Mouse (Mus musculus) hindbrain, embryonic 11.5 days (tissue): ENCODE measurements at regions not wholly inside any gene's neighbourhood (a gene's known extent, or its start where the extent isn't known, plus 50 kb on each side); places are given as distances from the start of the nearest gene placed in this dataset.

ENCODE experiments used
- ATAC-seq: fragments of 200-750 bp; cut with Nextera tagmentation; 2 replicates; pipeline ENCODE4 v1.8.0; 2017; ENCODE audit warnings: mild to moderate bottlenecking, moderate TSS enrichment, moderate library complexity; ENCODE audit not compliant: low FRiP score
- DNase-seq: peaks from one replicate; pipeline ENCODE4 v3.0.0-alpha.2; 2015; ENCODE audit warnings: low spot score
- H3K27ac ChIP-seq: fragments of 300-500 bp; sonication (generic); 2 replicates; pipeline ENCODE4 v1.5.1; 2014; ENCODE audit warnings: mild to moderate bottlenecking, low read depth, low read length
- H3K27me3 ChIP-seq: fragments of 300-500 bp; sonication (generic); 2 replicates; pipeline ENCODE4 v1.6.1; 2014; ENCODE audit warnings: mild to moderate bottlenecking, low read length, moderate library complexity, mixed read lengths; ENCODE audit not compliant: control insufficient read depth, insufficient read depth
- H3K36me3 ChIP-seq: fragments of 300-500 bp; sonication (generic); 2 replicates; pipeline ENCODE4 v1.6.1; 2014; ENCODE audit warnings: mild to moderate bottlenecking, low read length, moderate library complexity, mixed read lengths; ENCODE audit not compliant: control insufficient read depth, insufficient read depth
- H3K4me1 ChIP-seq: fragments of 300-500 bp; sonication (generic); replicated peaks from 2 replicates; pipeline ENCODE4 v1.6.1; 2014; ENCODE audit warnings: low read length, mixed read lengths; ENCODE audit not compliant: control insufficient read depth, insufficient read depth
- H3K4me2 ChIP-seq: fragments of 300-500 bp; sonication (generic); replicated peaks from 2 replicates; pipeline ENCODE4 v1.6.1; 2014; ENCODE audit warnings: mild to moderate bottlenecking, low read depth, low read length
- H3K4me3 ChIP-seq: fragments of 300-500 bp; sonication (generic); 2 replicates; pipeline ENCODE4 v1.5.1; 2014; ENCODE audit warnings: low read depth, low read length
- H3K9ac ChIP-seq: fragments of 300-500 bp; sonication (generic); 2 replicates; pipeline ENCODE4 v1.6.1; 2014; ENCODE audit warnings: low read depth, low read length
- H3K9me3 ChIP-seq: fragments of 300-500 bp; sonication (generic); 2 replicates; pipeline ENCODE4 v1.6.1; 2016; ENCODE audit warnings: low read length; ENCODE audit not compliant: control insufficient read depth
- WGBS: fragments of 180-500 bp; shearing (Covaris S2); extraction: QIAGEN DNeasy Blood & Tissue Kit; methylation state at CpG from one replicate; pipeline ENCODE4 v1.1.7; 2014; 5-methylcytosine and 5-hydroxymethylcytosine counted together

DNA sequence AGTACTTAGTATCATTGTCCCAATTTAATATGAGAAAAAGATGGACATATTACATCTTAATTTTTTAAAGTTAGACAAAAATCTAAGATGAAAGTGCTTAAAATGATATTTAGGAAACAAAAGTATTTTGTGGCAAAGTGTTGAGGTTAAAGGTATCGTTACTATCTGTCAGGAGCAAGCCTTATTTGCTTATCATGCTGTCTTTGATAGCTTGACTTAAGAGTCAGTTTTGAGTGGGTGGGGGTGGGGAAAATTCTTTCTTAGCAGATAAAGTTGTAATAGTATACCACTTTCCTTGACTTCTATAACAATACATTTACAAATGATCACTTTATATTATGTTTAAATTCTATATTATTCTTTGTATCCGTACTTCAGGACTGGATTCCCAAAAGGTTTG is 339.1 kb upstream of the Dph6 start:
- WGBS: 96% methylated on average over 2 of the region's 2 CpGs

DNA sequence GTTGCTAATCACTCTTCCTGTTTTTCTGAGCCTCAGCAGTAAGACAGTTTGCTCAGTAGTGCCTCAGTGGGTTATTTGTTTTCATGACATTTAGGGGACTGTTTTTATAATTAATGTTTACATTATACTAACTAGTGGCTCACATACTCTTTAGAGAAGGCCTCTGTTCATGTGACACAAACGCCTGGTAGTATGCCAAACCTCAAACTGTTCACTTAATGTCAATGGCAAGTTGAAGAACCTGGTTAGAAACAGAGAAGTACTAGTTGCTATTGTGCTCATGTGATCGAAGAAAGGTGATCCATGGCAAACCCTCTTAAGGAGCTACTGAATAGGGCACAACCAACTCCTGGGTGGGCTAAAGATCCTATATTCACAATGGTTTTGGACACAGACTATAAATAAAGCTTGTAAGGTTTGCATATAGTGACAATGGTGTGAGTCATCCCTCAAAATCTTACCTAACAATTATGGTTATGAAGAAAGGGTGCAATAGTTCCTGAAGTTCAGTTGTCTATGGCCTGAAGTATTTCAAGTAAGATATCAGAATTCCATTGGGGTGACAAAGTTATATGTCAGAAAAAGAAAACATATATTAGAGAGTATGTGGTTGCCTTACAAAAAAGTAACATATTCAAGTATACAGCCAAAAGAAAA is 340.1 kb upstream of the Dph6 start:
- H3K27ac ChIP-seq: no peak overlapping the region
- no peak for ATAC-seq
- WGBS: 73% methylated on average over 2 of the region's 2 CpGs

More for the DNA sequence above, 339.1 kb upstream of the Dph6 start:
- Histone ChIP-seq H3K4me2 (no peak overlapping the region), H3K36me3 (no peaks in the 10 kb centered on the region), H3K27ac (no peak overlapping the region), H3K4me1 (no peaks in the 10 kb centered on the region), H3K9ac (no peak overlapping the region), H3K9me3 (no peaks in the 10 kb centered on the region), H3K4me3 (no peak overlapping the region), H3K27me3 (no peaks in the 10 kb centered on the region)
- no peak for DNase-seq
- ATAC-seq: no peak

DNA sequence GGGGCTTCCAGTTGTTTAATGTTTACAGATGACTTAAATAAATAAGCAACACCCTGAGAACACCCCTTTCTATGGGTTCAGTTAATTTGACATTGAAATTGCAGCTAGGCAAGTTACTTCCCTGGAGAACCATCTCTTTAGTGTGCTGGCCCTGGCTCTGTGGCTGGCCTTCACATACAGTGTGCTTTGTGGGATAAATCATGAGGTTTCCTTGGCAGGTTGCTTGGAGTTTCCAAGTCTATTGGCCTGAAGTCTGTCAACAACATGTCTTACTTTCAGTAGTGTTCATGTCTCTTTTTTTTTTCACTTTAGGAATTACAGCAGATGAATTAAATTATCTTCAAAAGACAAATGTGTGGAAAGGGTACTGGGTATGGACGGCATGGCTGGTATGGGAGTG is 359.2 kb upstream of the Dph6 start:
- H3K36me3 ChIP-seq: no peaks in the 10 kb centered on the region
- ATAC-seq (no peak), DNase-seq (no peak)
- no peak overlapping the region for H3K4me3 ChIP-seq
- no peak overlapping the region for H3K4me2 ChIP-seq
- 95% methylated on average over 1 of the region's 1 CpGs for WGBS
- H3K4me1 ChIP-seq: no peaks in the 10 kb centered on the region
- H3K9me3 ChIP-seq: no peaks in the 10 kb centered on the region
- no peak overlapping the region for H3K27ac ChIP-seq
- H3K27me3 ChIP-seq: no peaks in the 10 kb centered on the region
- no peak overlapping the region for H3K9ac ChIP-seq

More for the DNA sequence above, 340.1 kb upstream of the Dph6 start:
- Histone ChIP-seq H3K9me3 (no peaks in the 10 kb centered on the region), H3K4me1 (no peaks in the 10 kb centered on the region), H3K4me3 (no peak overlapping the region), H3K4me2 (no peak overlapping the region), H3K9ac (no peak overlapping the region), H3K36me3 (no peaks in the 10 kb centered on the region), H3K27me3 (no peaks in the 10 kb centered on the region)
- DNase-seq: no peak

DNA sequence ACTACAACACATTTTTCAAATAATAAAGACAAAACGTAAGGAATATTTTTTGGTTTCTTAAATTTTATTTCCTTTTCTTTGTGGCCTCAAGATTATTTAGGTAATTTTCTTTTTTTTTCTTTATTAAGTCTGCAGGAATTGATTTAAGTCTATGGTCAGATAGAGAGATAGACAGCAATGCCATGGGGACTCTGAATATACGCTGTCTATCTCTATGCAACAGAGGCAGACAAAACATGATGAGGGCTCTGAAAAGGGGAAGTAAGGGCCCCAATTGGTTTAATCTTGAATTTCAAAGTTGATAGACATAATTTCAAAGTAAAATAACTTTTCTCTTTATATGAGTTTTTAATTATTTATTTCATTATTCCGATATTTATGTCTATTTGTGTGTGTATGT is 372.0 kb upstream of the Dph6 start:
- Histone ChIP-seq H3K27me3 (no peaks in the 10 kb centered on the region), H3K9me3 (no peaks in the 10 kb centered on the region), H3K4me1 (no peaks in the 10 kb centered on the region), H3K27ac (no peak overlapping the region), H3K4me2 (no peak overlapping the region), H3K9ac (no peak overlapping the region), H3K4me3 (no peak overlapping the region), H3K36me3 (no peaks in the 10 kb centered on the region)
- no peak for ATAC-seq
- 90% methylated on average over 3 of the region's 3 CpGs for WGBS
- no peak for DNase-seq

DNA sequence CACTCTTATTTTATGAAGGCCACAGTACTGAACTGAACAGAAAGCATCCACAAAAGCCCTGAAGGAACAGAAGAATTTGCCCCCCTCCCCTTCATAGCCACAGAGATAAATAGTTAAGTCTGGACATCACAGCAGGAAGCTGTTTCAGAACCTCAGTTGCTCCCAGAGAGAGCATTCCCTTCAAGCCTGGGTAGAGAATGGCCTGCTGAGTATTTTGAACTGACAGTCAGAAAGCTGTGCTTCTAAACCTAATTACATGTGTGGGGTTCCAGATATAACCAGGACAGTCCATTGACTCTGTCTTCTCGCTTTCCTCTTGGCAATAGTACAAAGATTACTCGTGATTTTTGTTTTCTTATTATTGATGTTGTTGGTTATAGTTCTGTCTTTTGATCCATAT is 376.4 kb upstream of the Dph6 start:
- 50% methylated on average over 2 of the region's 2 CpGs for WGBS
- Histone ChIP-seq H3K27me3 (no peaks in the 10 kb centered on the region), H3K36me3 (no peaks in the 10 kb centered on the region), H3K4me3 (no peak overlapping the region), H3K4me2 (no peak overlapping the region), H3K9me3 (no peaks in the 10 kb centered on the region), H3K9ac (no peak overlapping the region), H3K4me1 (no peaks in the 10 kb centered on the region), H3K27ac (no peak overlapping the region)
- DNase-seq (no peak), ATAC-seq (no peak)

DNA sequence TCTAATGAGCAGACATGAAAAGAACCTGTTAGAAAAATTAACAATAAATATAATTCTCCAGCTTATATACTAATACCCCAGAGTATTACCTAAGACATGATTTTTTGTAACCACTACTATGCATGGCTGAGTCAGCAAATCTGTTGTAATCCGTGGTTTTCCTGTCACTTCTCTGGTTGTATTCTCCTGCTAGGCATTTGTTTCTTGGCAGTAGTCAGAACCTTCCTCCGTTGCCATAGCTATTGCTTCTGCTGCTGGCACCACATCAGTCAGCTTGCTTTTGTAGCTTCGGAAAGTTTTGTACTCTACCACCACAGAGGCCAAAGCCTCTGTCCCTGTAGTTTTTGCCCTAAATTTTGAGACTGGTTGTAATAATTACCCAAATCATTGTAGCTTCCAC is 381.4 kb upstream of the Dph6 start:
- Histone ChIP-seq H3K27ac (no peak overlapping the region), H3K4me3 (no peak overlapping the region), H3K36me3 (no peaks in the 10 kb centered on the region), H3K9ac (no peak overlapping the region), H3K27me3 (no peaks in the 10 kb centered on the region), H3K9me3 (no peaks in the 10 kb centered on the region), H3K4me1 (no peaks in the 10 kb centered on the region), H3K4me2 (no peak overlapping the region)
- ATAC-seq: no peak
- 80% methylated on average over 3 of the region's 3 CpGs for WGBS
- DNase-seq: no peak

DNA sequence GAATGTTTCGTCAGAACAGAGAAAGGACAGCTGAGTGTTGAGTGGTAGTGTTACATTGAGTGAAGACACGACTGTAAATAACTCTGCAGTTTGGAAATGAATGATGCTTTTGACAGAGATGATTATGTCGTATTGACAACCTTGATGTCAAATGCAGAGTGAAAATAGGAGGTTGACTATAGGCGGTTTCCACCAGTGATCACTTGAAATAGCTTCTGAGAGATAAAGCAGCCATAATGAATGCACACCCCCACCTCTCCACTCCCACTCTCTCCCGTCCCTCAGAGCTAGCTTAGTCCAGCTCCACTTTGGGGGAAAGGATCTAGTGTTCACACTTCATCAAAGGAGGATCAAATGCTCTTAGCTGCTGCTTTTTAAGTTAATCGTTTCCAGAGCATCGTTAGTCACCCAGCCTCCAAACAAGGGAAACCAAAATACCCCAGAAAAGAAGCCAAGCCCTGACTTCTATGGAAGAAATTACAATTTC is 387.6 kb upstream of the Dph6 start:
- H3K27me3 ChIP-seq: no peaks in the 10 kb centered on the region
- no peak overlapping the region for H3K27ac ChIP-seq
- WGBS: 74% methylated on average over 7 of the region's 7 CpGs
- H3K4me2 ChIP-seq: no peak overlapping the region
- H3K9ac ChIP-seq: no peak overlapping the region
- no peak overlapping the region for H3K4me3 ChIP-seq
- no peaks in the 10 kb centered on the region for H3K36me3 ChIP-seq
- no peak for DNase-seq
- H3K4me1 ChIP-seq: no peaks in the 10 kb centered on the region
- H3K9me3 ChIP-seq: no peaks in the 10 kb centered on the region
- no peak for ATAC-seq

DNA sequence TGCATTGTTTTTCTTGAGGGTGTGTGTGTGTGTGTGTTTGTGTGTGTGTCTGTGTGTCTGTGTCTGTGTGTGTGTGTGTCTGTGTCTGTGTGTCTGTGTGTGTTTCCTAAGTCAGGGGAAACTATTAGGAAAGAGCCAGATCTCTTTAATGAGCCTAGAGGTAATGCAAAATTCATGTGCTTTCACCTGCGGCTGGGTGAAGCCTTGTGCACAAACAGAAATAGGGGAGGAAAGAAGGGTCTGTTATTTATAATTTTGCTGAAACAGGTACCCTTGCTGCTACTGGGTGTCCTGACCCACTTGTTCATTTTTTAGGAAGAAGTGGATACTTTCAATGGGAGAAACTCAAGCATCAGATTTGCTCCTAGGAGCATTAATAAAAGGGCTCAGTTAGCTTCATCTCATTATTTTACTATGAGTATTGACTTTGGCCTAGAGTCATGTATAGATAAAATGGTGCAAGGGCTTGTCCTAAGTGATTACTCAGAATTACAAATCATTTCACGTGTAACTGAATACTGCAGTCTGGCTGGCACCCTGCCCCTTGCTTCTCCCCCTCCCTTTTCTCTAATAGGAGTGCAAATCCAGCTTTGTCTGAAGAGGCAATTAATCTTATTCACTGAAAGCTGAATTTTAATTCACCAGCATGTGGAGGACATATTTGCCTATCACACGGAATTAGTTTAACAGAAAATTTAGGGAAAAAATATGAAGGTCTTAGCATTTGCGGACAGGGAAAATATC is 401.7 kb upstream of the Dph6 start:
- no peak for DNase-seq
- no peak overlapping the region for H3K4me3 ChIP-seq
- no peak overlapping the region for H3K27ac ChIP-seq
- no peaks in the 10 kb centered on the region for H3K36me3 ChIP-seq
- H3K9ac ChIP-seq: no peak overlapping the region
- peak; percentile 73 for ATAC-seq
- no peaks in the 10 kb centered on the region for H3K9me3 ChIP-seq
- H3K4me1 ChIP-seq: no peaks in the 10 kb centered on the region
- no peaks in the 10 kb centered on the region for H3K27me3 ChIP-seq
- H3K4me2 ChIP-seq: no peak overlapping the region
- 56% methylated on average over 4 of the region's 4 CpGs for WGBS

DNA sequence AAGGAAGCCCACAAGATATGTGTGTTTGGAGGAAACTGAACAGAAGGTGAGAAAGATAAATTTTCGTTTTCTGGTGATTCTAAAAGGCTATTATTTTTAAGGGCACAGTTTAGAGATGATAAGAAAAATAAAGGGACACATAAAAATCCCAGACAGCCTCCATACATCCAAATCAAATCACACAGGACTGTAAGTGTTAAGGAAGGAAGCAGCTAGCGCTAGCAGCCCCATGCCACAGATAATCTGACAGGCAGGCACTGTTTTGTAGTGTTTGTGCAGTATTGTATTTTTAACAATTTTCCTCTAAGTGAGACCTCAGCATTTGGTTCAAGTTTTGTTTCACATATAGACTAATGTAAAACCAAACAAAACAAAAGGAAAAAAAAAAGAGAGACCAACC is 402.4 kb upstream of the Dph6 start:
- Histone ChIP-seq H3K9ac (no peak overlapping the region), H3K27ac (no peak overlapping the region)
- WGBS: 66% methylated on average over 2 of the region's 2 CpGs

More for the DNA sequence above, 402.4 kb upstream of the Dph6 start:
- no peak overlapping the region for H3K4me2 ChIP-seq
- H3K27me3 ChIP-seq: no peaks in the 10 kb centered on the region
- no peaks in the 10 kb centered on the region for H3K9me3 ChIP-seq
- H3K4me1 ChIP-seq: no peaks in the 10 kb centered on the region
- no peak overlapping the region for H3K4me3 ChIP-seq
- DNase-seq: no peak
- H3K36me3 ChIP-seq: no peaks in the 10 kb centered on the region
- no peak for ATAC-seq
